Mouse (Mus musculus): ENCODE measurements around the gene Stx1a. TPM values are rescaled to one million over a fixed set of nuclear protein-coding genes. Genes with fewer than 3 reads are reported as not detected.
"Not testable (repeated sequence)": the region's sequence is repeated elsewhere in the genome, so short reads cannot be mapped to it uniquely, and the experiment has no call there.

Gene Stx1a
- polyA plus RNA-seq, 1 experiment from 2014 or later, result 5.8 TPM

GRCm38 (mm10) chr5:135042105-135042788 is 19.0 kb downstream of the Stx1a start:
- no peaks in the 10 kb centered on the region for H3K36me3 ChIP-seq (ENCODE audit: insufficient read depth, low read length)
- H3K4me3 ChIP-seq (ENCODE audit: low read depth, low read length), result no peak overlapping the region
- no peak for DNase-seq (ENCODE audit: low spot score)
- ATAC-seq, result no peak; the same call in 1 of the 2 replicates
- H3K4me2 ChIP-seq (replicated peaks; ENCODE audit: low read depth, low read length), result no peak overlapping the region
- H3K27ac ChIP-seq (ENCODE audit: low read length), result no peak overlapping the region
- H3K9me3 ChIP-seq (ENCODE audit: low read length), result no peaks in the 10 kb centered on the region
- H3K4me1 ChIP-seq (ENCODE audit: insufficient read depth, low read depth, low read length), result no peaks in the 10 kb centered on the region
- H3K9ac ChIP-seq (replicated peaks; ENCODE audit: low read depth), result no peak overlapping the region
- H3K27me3 ChIP-seq (replicated peaks; ENCODE audit: insufficient read depth, low read length), result no peaks in the 10 kb centered on the region
- 60% methylated on average over 19 of the region's 21 CpGs for WGBS
- TF ChIP-seq CTCF (IDR thresholded peaks at IDR 0.05) (no peak), EP300 (IDR thresholded peaks at IDR 0.05) (no peak)

DNA sequence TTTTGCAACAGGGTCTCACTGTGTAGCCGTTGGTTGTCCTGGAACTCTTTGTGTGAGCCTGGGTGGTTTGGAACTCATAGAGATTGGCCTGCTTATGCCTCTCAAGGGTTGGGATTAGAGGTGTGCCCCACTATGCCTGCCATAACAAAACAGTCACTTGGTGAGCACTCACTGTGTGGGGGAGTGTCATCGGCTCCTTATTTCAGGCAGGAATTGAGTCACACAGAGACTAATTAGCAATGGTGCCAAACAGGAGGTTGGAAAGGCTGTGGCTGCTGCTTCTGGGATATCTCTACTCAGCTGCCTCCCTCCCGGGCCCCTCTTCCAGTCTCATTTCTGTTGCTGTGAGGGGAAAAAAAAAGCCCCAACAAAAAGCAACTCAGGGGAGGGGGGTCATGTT is 21.3 kb downstream of the Stx1a start:
- Histone ChIP-seq H3K4me2 (replicated peaks; ENCODE audit: low read depth, low read length) (no peak overlapping the region), H3K27ac (ENCODE audit: low read length) (no peak overlapping the region), H3K27me3 (replicated peaks; ENCODE audit: insufficient read depth, low read length) (no peaks in the 10 kb centered on the region), H3K36me3 (ENCODE audit: insufficient read depth, low read length) (no peaks in the 10 kb centered on the region), H3K4me3 (ENCODE audit: low read depth, low read length) (no peak overlapping the region), H3K4me1 (ENCODE audit: insufficient read depth, low read depth, low read length) (no peaks in the 10 kb centered on the region), H3K9me3 (ENCODE audit: low read length) (no peaks in the 10 kb centered on the region), H3K9ac (replicated peaks; ENCODE audit: low read depth) (no peak overlapping the region)
- TF ChIP-seq EP300 (IDR thresholded peaks at IDR 0.05), result no peak
- no peak for TF ChIP-seq CTCF (IDR thresholded peaks at IDR 0.05)
- ATAC-seq, result no peak
- DNase-seq (ENCODE audit: low spot score), result no peak
- 91% methylated on average over 3 of the region's 3 CpGs for WGBS

DNA sequence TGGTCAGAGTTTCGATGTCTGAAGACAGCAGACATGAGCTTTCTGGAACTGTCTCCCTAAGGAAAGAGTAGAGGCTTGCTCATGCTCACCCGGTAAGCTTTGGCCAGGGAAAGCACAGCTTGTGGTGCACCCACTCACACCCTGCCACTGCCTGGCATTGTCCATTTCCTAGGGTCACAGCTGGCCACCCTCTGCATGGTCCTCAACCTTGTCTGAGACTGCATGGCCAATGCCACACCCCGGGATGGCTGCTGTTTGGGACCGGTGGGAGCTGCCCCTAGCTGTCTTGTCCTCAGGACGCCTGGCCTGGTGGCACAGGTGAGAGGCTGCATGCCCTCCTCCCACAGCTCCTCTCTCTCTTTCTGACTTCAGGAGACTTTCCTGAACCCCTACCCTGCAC is 25.3 kb downstream of the Stx1a start:
- H3K27me3 ChIP-seq (replicated peaks; ENCODE audit: insufficient read depth, low read length), result no peaks in the 10 kb centered on the region
- TF ChIP-seq CTCF (IDR thresholded peaks at IDR 0.05) (no peak), EP300 (IDR thresholded peaks at IDR 0.05) (no peak)
- 0 out of 2 replicates have a peak, but pooled peaks cover under 1% of the 10 kb centered on the region for H3K36me3 ChIP-seq (ENCODE audit: insufficient read depth, low read length)
- no peaks in the 10 kb centered on the region for H3K9me3 ChIP-seq (ENCODE audit: low read length)
- DNase-seq (ENCODE audit: low spot score), result no peak
- H3K4me2 ChIP-seq (replicated peaks; ENCODE audit: low read depth, low read length), result no peak overlapping the region
- no peak overlapping the region for H3K9ac ChIP-seq (replicated peaks; ENCODE audit: low read depth)
- H3K4me3 ChIP-seq (ENCODE audit: low read depth, low read length), result no peak overlapping the region
- no peak overlapping the region for H3K27ac ChIP-seq (ENCODE audit: low read length)
- 94% methylated on average over 5 of the region's 5 CpGs for WGBS
- no peaks in the 10 kb centered on the region for H3K4me1 ChIP-seq (ENCODE audit: insufficient read depth, low read depth, low read length)
- no peak for ATAC-seq

DNA sequence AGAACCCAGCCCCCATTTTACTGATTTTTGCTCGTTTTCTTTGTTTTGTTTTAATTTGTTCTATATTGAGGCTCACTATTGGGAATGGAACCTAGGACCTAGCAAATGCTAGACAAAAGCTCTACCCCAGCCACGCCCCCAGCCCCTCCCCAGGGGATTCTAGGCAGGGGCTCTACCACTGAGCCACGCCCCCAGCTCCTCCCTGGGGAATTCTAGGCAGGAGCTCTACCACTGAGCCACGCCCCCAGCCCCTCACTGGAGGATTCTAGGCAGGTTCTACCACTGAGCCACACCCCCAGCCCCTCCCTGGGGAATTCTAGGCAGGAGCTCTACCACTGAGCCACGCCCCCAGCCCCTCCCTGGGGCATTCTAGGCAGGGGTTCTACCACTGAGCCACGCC is 26.0 kb downstream of the Stx1a start:
- 92% methylated on average over 6 of the region's 6 CpGs for WGBS
- H3K36me3 ChIP-seq (ENCODE audit: insufficient read depth, low read length); ATAC-seq; H3K27ac ChIP-seq (ENCODE audit: low read length); H3K27me3 ChIP-seq (replicated peaks; ENCODE audit: insufficient read depth, low read length); H3K4me3 ChIP-seq (ENCODE audit: low read depth, low read length); H3K4me1 ChIP-seq (ENCODE audit: insufficient read depth, low read depth, low read length); DNase-seq (ENCODE audit: low spot score); H3K9ac ChIP-seq (replicated peaks; ENCODE audit: low read depth); H3K4me2 ChIP-seq (replicated peaks; ENCODE audit: low read depth, low read length); H3K9me3 ChIP-seq (ENCODE audit: low read length): not testable (repeated sequence)

- Histone ChIP-seq H3K9ac (replicated peaks; ENCODE audit: low read depth) (no peak overlapping the region), H3K27me3 (replicated peaks; ENCODE audit: insufficient read depth, low read length) (no peaks in the 10 kb centered on the region), H3K36me3 (ENCODE audit: insufficient read depth, low read length) (peaks cover 4% of the 10 kb centered on the region; the same call in 1 of the 2 replicates), H3K4me2 (replicated peaks; ENCODE audit: low read depth, low read length) (no peak overlapping the region), H3K9me3 (ENCODE audit: low read length) (no peaks in the 10 kb centered on the region), H3K4me3 (ENCODE audit: low read depth, low read length) (no peak overlapping the region), H3K27ac (ENCODE audit: low read length) (no peak overlapping the region), H3K4me1 (ENCODE audit: insufficient read depth, low read depth, low read length) (no peaks in the 10 kb centered on the region)
- WGBS, result 89% methylated on average over 12 of the region's 12 CpGs
- TF ChIP-seq CTCF (IDR thresholded peaks at IDR 0.05) (no peak), EP300 (IDR thresholded peaks at IDR 0.05) (no peak)
- DNase-seq (ENCODE audit: low spot score) (no peak), ATAC-seq (no peak)
Measured at GRCm38 (mm10) chr5:135053356-135053755, 30.1 kb downstream of the Stx1a start.

- DNase-seq (ENCODE audit: low spot score) (peak; percentile 99), ATAC-seq (peak; percentile 99)
- 1% methylated on average over 50 of the region's 52 CpGs for WGBS
- Histone ChIP-seq H3K4me2 (replicated peaks; ENCODE audit: low read depth, low read length) (peak within 1 kb of the TSS; percentile 98), H3K9ac (replicated peaks; ENCODE audit: low read depth) (peak within 1 kb of the TSS; percentile 87), H3K9me3 (ENCODE audit: low read length) (no peaks in the 10 kb centered on the region), H3K27ac (ENCODE audit: low read length) (peak within 1 kb of the TSS; percentile 68), H3K4me1 (ENCODE audit: insufficient read depth, low read depth, low read length) (no peaks in the 10 kb centered on the region), H3K4me3 (ENCODE audit: low read depth, low read length) (peak within 1 kb of the TSS; percentile 93), H3K27me3 (replicated peaks; ENCODE audit: insufficient read depth, low read length) (no peaks in the 10 kb centered on the region), H3K36me3 (ENCODE audit: insufficient read depth, low read length) (peaks cover 13% of the 10 kb centered on the region)
- no peak for TF ChIP-seq CTCF (IDR thresholded peaks at IDR 0.05)
- TF ChIP-seq EP300 (IDR thresholded peaks at IDR 0.05), result 0 out of 2 replicates have a peak, but pooled peaks have one; percentile 45
Measured at GRCm38 (mm10) chr5:135063629-135064381, 40.5 kb downstream of the Stx1a start, which contains the start of gene Dnajc30. Gene Dnajc30 (plus strand): TSS chr5:135064202.
